Mouse (Mus musculus) limb, embryonic 14.5 days (tissue): Measurements from ENCODE around the gene Srcin1. TPM values are rescaled to one million over a fixed set of nuclear protein-coding genes. Genes with fewer than 3 reads are reported as not detected.

Source experiments
- ATAC-seq: fragments of 200-750 bp; cut with Nextera tagmentation; 2 replicates; pipeline ENCODE4 v1.8.0; 2017; ENCODE audit warnings: low read depth, moderate number of reproducible peaks, moderate TSS enrichment; ENCODE audit not compliant: low FRiP score
- DNase-seq: peaks from one replicate; pipeline ENCODE4 v3.0.0-alpha.2; 2015; ENCODE audit warnings: low spot score
- H3K27ac ChIP-seq: fragments of 300-500 bp; sonication (generic); replicated peaks from 2 replicates; pipeline ENCODE4 v1.5.1; 2014; ENCODE audit warnings: low read depth, mild to moderate bottlenecking, low read length, moderate library complexity, mixed read lengths
- H3K27me3 ChIP-seq: fragments of 300-500 bp; sonication (generic); 2 replicates; pipeline ENCODE4 v1.6.1; 2014; ENCODE audit warnings: low read length, mixed read lengths; ENCODE audit not compliant: control insufficient read depth, insufficient read depth
- H3K36me3 ChIP-seq: fragments of 300-500 bp; sonication (generic); 2 replicates; pipeline ENCODE4 v1.6.1; 2014; ENCODE audit warnings: mild to moderate bottlenecking, low read length, moderate library complexity, mixed read lengths; ENCODE audit not compliant: control insufficient read depth, insufficient read depth
- H3K4me1 ChIP-seq: fragments of 300-500 bp; sonication (generic); 2 replicates; pipeline ENCODE4 v1.6.1; 2014; ENCODE audit warnings: antibody characterized with exemption, low read length, mixed read lengths; ENCODE audit not compliant: control insufficient read depth, insufficient read depth
- H3K4me2 ChIP-seq: fragments of 300-500 bp; sonication (generic); replicated peaks from 2 replicates; pipeline ENCODE4 v1.6.1; 2014; ENCODE audit warnings: low read depth, mild to moderate bottlenecking, low read length, moderate library complexity; ENCODE audit not compliant: severe bottlenecking
- H3K4me3 ChIP-seq: fragments of 300-500 bp; sonication (generic); replicated peaks from 2 replicates; pipeline ENCODE4 v1.5.1; 2014; ENCODE audit warnings: low read length
- H3K9ac ChIP-seq: fragments of 300-500 bp; sonication (generic); 2 replicates; pipeline ENCODE4 v1.6.1; 2014; ENCODE audit warnings: mild to moderate bottlenecking, low read depth, low read length, moderate library complexity; ENCODE audit not compliant: severe bottlenecking
- H3K9me3 ChIP-seq: fragments of 300-500 bp; sonication (generic); 2 replicates; pipeline ENCODE4 v1.6.1; 2016; ENCODE audit warnings: low read length; ENCODE audit not compliant: control insufficient read depth
- POLR2A ChIP-seq: fragments of 200-500 bp; IDR thresholded peaks from 2 replicates; pipeline ENCODE4 v1.8.0; 2012; ENCODE audit warnings: inconsistent platforms, mild to moderate bottlenecking, moderate library complexity, borderline replicate concordance; ENCODE audit not compliant: insufficient read depth, insufficient read length; ENCODE audit errors: extremely low read depth
- WGBS: fragments of 180-500 bp; shearing (Covaris S2); extraction: QIAGEN DNeasy Blood & Tissue Kit; methylation state at CpG from one replicate; pipeline ENCODE4 v1.1.7; 2014; 5-methylcytosine and 5-hydroxymethylcytosine counted together
- polyA plus RNA-seq, 2 experiments: library from polyadenylated mRNA; depleted of rRNA in 1 of 2; stranded (reverse) in 1 of 2; unstranded in 1 of 2; fragments of >200 nt; fragmentation: Nextera tagmentation in 1 of 2; extraction: Ambion mirVana in 1 of 2; gene quantifications; 2 replicates each; pipeline versions ENCODE4 v1.2.1 to v1.2.3; 2012 to 2014

Gene Srcin1
- polyA plus RNA-seq, 2 experiments = 0.39 to 4.0 TPM

GRCm38 (mm10) chr11:97536835-97537579 lies 39.0 kb downstream of the Srcin1 start:
- Histone ChIP-seq H3K4me3 (peak overlapping the region; percentile 36), H3K9ac (peak overlapping the region; percentile 49), H3K9me3 (no peaks in the 10 kb centered on the region), H3K27ac (no peak overlapping the region), H3K27me3 (peaks cover 70% of the 10 kb centered on the region), H3K4me1 (peaks cover 23% of the 10 kb centered on the region), H3K4me2 (peak overlapping the region; percentile 63), H3K36me3 (no peaks in the 10 kb centered on the region)
- no peak for TF ChIP-seq POLR2A
- DNase-seq = no peak
- 0% methylated on average over 31 of the region's 36 CpGs for WGBS
- no peak for ATAC-seq

- Histone ChIP-seq H3K9ac (no peak overlapping the region), H3K4me1 (peaks cover 23% of the 10 kb centered on the region), H3K27ac (no peak overlapping the region), H3K27me3 (peaks cover 72% of the 10 kb centered on the region), H3K9me3 (no peaks in the 10 kb centered on the region), H3K4me3 (peak overlapping the region; percentile 36), H3K4me2 (peak overlapping the region; percentile 63; the same call in 1 of the 2 replicates), H3K36me3 (no peaks in the 10 kb centered on the region)
- 8% methylated on average over 32 of the region's 35 CpGs for WGBS
- ATAC-seq (no peak), DNase-seq (no peak)
- no peak for TF ChIP-seq POLR2A
These were observed 39.8 kb downstream of the Srcin1 start for GRCm38 (mm10) chr11:97536083-97536747.

GRCm38 (mm10) chr11:97535660-97536059 lies 40.3 kb downstream of the Srcin1 start:
- Histone ChIP-seq H3K9me3 (no peaks in the 10 kb centered on the region), H3K27me3 (peaks cover 72% of the 10 kb centered on the region), H3K27ac (no peak overlapping the region), H3K36me3 (no peaks in the 10 kb centered on the region), H3K4me3 (no peak overlapping the region), H3K9ac (no peak overlapping the region), H3K4me1 (peaks cover 19% of the 10 kb centered on the region), H3K4me2 (no peak overlapping the region)
- no peak for DNase-seq
- WGBS = 52% methylated on average over 5 of the region's 5 CpGs
- TF ChIP-seq POLR2A = no peak
- no peak for ATAC-seq

GRCm38 (mm10) chr11:97535308-97535630 lies 40.7 kb downstream of the Srcin1 start:
- H3K4me3 ChIP-seq = no peak overlapping the region
- no peak overlapping the region for H3K4me2 ChIP-seq
- 18% methylated on average over 5 of the region's 5 CpGs for WGBS
- no peak overlapping the region for H3K27ac ChIP-seq
- ATAC-seq = no peak
- no peaks in the 10 kb centered on the region for H3K9me3 ChIP-seq
- H3K9ac ChIP-seq = no peak overlapping the region
- H3K36me3 ChIP-seq = no peaks in the 10 kb centered on the region
- H3K4me1 ChIP-seq = peaks cover 17% of the 10 kb centered on the region; the same call in 1 of the 2 replicates
- DNase-seq = no peak
- no peak for TF ChIP-seq POLR2A
- peaks cover 72% of the 10 kb centered on the region for H3K27me3 ChIP-seq

GRCm38 (mm10) chr11:97534442-97535307 lies 41.3 kb downstream of the Srcin1 start:
- H3K27me3 ChIP-seq = peaks cover 72% of the 10 kb centered on the region
- H3K4me1 ChIP-seq = peaks cover 17% of the 10 kb centered on the region; the same call in 1 of the 2 replicates
- peak overlapping the region; percentile 30 for H3K4me3 ChIP-seq
- peak overlapping the region; percentile 40 for H3K4me2 ChIP-seq
- H3K9me3 ChIP-seq = no peaks in the 10 kb centered on the region
- H3K27ac ChIP-seq = no peak overlapping the region
- ATAC-seq = no peak
- H3K9ac ChIP-seq = no peak overlapping the region; the same call in 1 of the 2 replicates
- H3K36me3 ChIP-seq = no peaks in the 10 kb centered on the region
- DNase-seq = no peak
- TF ChIP-seq POLR2A = no peak
- WGBS = 1% methylated on average over 67 of the region's 95 CpGs
